Mouse (Mus musculus): Measurements from ENCODE around the gene Col24a1. TPM values are rescaled to one million over a fixed set of nuclear protein-coding genes. Genes with fewer than 3 reads are reported as not detected.

Col24a1 gene
- polyA plus RNA-seq (2012; rRNA removed): 0.37 and 0.53 TPM in 2 replicates

DNA sequence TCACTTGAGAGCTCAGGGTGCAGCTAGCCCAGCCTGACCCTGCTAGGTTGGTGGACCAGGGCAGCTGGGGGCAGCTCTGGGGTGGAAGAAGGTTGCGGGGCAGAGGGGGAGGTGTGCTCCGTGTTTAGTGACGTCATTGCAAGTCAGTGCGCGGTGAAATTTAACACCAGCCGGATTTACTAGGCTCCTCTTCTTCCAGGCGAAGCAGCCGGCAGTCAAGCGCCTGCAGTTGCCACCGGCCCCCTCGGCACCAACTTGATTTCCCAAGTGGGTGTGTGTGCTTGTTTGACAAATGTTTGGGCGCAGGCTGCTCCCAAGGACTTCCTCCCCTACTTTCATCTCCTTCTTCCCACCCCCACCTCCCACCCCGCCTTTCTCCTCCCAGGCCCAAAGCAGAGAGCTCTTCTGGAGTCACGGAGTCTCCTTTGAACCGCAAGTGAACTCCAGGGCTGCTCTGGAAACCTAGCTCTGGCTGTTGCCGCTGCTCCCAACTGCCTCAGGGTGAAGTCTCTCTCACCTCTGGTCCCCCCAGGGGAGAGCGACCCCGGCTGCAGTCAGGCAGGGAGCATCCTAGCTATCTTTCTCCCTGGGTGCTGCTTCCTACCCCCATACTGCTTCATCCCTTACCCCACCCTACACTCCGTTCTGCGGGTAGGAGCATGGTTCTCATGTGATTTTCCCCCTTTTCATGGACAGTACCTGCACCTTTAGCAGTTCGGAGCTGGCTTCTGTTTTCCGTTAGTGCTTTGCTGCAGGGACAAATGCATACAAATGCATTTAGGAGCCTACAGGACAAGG, at the start of gene Col24a1:
TSS of gene Col24a1 (plus strand) at position 136 of the 798 bp plus-strand sequence.
- peak within 1 kb of the TSS; percentile 12 for H3K4me3 ChIP-seq (ENCODE audit: control insufficient read depth, low read depth, low read length)
- no peaks in the 10 kb centered on the region; the same call in 1 of the 2 replicates for H3K27me3 ChIP-seq (ENCODE audit: control insufficient read depth, insufficient read depth, low read length)
- H3K27ac ChIP-seq (ENCODE audit: control insufficient read depth, insufficient read depth, low read depth, low read length): no peak within 1 kb of the TSS
- peaks cover 12% of the 10 kb centered on the region for H3K4me1 ChIP-seq (ENCODE audit: control insufficient read depth, insufficient read depth, low read length)
- no peaks in the 10 kb centered on the region for H3K36me3 ChIP-seq (ENCODE audit: control insufficient read depth, insufficient read depth, low read length)
- no peak for TF ChIP-seq CTCF (IDR thresholded peaks at IDR 0.05; ENCODE audit: control insufficient read depth, insufficient read depth, insufficient replicate concordance, low read depth, low read length)
- TF ChIP-seq POLR2A (IDR thresholded peaks at IDR 0.05; ENCODE audit: control insufficient read depth, low read depth, low read length): no peak

DNA sequence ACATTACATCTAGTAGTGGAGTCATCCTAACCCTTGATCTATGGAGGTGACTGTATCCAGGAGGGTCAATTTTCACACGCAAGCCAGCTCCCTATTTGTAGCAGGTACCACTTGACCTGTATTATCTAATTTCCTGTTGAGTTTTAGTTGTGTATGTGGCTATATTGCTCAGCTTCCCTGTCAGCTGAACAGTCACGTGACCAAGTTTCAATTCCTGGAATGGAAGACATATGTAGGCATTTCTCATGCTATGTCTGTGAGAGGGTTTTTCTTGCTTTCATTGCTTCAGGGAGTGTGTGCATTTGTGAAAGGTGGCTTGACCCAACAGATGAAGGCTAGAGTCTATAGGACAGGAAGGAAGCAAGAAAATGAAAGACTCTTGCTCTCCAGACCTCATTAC, 44.2 kb upstream of the Col24a1 start:
- Histone ChIP-seq H3K36me3 (ENCODE audit: control insufficient read depth, insufficient read depth, low read length) (no peaks in the 10 kb centered on the region), H3K4me3 (ENCODE audit: control insufficient read depth, low read depth, low read length) (no peak overlapping the region), H3K27ac (ENCODE audit: control insufficient read depth, insufficient read depth, low read depth, low read length) (no peak overlapping the region), H3K4me1 (ENCODE audit: control insufficient read depth, insufficient read depth, low read length) (no peaks in the 10 kb centered on the region), H3K27me3 (ENCODE audit: control insufficient read depth, insufficient read depth, low read length) (no peaks in the 10 kb centered on the region)
- TF ChIP-seq POLR2A (IDR thresholded peaks at IDR 0.05; ENCODE audit: control insufficient read depth, low read depth, low read length): no peak
- no peak for TF ChIP-seq CTCF (IDR thresholded peaks at IDR 0.05; ENCODE audit: control insufficient read depth, insufficient read depth, insufficient replicate concordance, low read depth, low read length)

DNA sequence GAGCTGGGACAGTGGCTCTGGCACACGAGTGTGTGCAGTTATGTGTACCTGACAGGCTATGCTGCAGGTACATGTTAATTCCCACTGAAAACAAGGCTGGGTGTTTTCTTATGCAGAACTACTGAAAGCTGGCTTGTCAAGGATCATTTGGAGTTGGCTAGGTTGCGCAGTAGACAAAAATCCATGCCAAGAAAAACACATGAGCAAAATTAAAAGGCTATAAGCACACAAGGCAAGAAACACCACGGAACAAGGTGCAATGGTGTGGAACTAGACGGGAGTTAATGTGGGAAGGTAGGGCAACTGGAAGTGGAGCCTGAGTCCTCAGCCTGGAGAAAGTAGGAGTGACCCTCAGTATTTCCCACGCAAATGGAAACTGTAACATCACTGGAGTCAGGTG, 39.2 kb upstream of the Col24a1 start:
- Histone ChIP-seq H3K36me3 (ENCODE audit: control insufficient read depth, insufficient read depth, low read length) (no peaks in the 10 kb centered on the region), H3K4me3 (ENCODE audit: control insufficient read depth, low read depth, low read length) (no peak overlapping the region), H3K27me3 (ENCODE audit: control insufficient read depth, insufficient read depth, low read length) (no peaks in the 10 kb centered on the region), H3K27ac (ENCODE audit: control insufficient read depth, insufficient read depth, low read depth, low read length) (no peak overlapping the region), H3K4me1 (ENCODE audit: control insufficient read depth, insufficient read depth, low read length) (no peaks in the 10 kb centered on the region)
- no peak for TF ChIP-seq CTCF (IDR thresholded peaks at IDR 0.05; ENCODE audit: control insufficient read depth, insufficient read depth, insufficient replicate concordance, low read depth, low read length)
- TF ChIP-seq POLR2A (IDR thresholded peaks at IDR 0.05; ENCODE audit: control insufficient read depth, low read depth, low read length): no peak

DNA sequence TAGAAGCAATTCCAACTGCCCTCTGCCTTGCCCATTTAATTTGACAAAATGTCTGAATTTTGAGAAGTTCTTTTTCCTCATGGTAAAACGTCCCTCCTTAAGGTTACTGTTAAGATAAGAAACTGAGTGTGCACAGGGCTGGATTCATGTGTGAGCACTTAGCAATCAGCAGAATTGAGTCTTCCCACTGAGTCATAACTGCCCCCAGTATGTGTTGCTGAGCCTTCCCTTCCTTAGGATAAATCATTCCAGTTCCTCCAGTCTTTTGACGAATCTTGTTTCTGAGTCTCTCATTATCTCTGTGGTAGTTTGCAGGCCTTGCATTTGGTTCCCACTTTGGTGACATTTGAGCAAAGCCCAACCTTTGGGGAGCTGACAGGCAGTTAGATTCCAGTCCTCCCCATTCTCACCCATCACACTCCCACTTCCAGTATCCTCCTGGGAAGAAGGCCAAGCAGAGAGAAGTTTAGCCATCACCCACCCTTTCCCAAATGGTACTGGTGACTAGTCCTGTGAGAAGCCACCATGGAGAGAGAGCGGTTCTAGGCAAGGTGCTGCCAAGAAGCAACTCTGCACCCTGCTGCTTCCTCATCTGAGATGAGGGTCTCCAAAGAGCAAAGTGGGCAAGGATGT, 37.4 kb upstream of the Col24a1 start:
- no peak overlapping the region for H3K27ac ChIP-seq (ENCODE audit: control insufficient read depth, insufficient read depth, low read depth, low read length)
- no peak overlapping the region for H3K4me3 ChIP-seq (ENCODE audit: control insufficient read depth, low read depth, low read length)
- no peaks in the 10 kb centered on the region for H3K27me3 ChIP-seq (ENCODE audit: control insufficient read depth, insufficient read depth, low read length)
- no peaks in the 10 kb centered on the region for H3K4me1 ChIP-seq (ENCODE audit: control insufficient read depth, insufficient read depth, low read length)
- no peaks in the 10 kb centered on the region for H3K36me3 ChIP-seq (ENCODE audit: control insufficient read depth, insufficient read depth, low read length)
- TF ChIP-seq CTCF (IDR thresholded peaks at IDR 0.05; ENCODE audit: control insufficient read depth, insufficient read depth, insufficient replicate concordance, low read depth, low read length): no peak
- TF ChIP-seq POLR2A (IDR thresholded peaks at IDR 0.05; ENCODE audit: control insufficient read depth, low read depth, low read length): no peak

DNA sequence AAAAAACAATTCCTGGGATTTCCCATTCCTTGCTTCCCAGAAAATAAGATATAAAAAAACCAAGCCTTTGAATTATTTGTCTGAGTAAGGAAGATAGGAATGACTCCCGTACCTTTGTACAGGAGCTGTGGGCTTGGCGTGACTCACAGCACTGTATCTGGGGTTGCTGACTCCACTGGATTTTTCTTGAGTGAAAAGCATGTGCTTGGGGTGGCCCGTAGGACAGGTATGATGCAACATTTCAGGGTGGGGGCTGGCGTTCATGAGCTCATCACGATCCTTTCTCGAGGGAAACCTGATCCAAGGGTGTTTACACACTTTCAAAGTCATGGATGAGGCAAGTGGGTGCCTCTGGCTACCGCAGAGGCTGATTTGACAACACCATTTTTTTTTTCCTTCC, 35.6 kb upstream of the Col24a1 start:
- H3K27ac ChIP-seq (ENCODE audit: control insufficient read depth, insufficient read depth, low read depth, low read length): no peak overlapping the region
- no peak for TF ChIP-seq POLR2A (IDR thresholded peaks at IDR 0.05; ENCODE audit: control insufficient read depth, low read depth, low read length)
- no peak for TF ChIP-seq CTCF (IDR thresholded peaks at IDR 0.05; ENCODE audit: control insufficient read depth, insufficient read depth, insufficient replicate concordance, low read depth, low read length)
- no peaks in the 10 kb centered on the region for H3K27me3 ChIP-seq (ENCODE audit: control insufficient read depth, insufficient read depth, low read length)
- H3K4me1 ChIP-seq (ENCODE audit: control insufficient read depth, insufficient read depth, low read length): no peaks in the 10 kb centered on the region
- no peak overlapping the region for H3K4me3 ChIP-seq (ENCODE audit: control insufficient read depth, low read depth, low read length)
- no peaks in the 10 kb centered on the region for H3K36me3 ChIP-seq (ENCODE audit: control insufficient read depth, insufficient read depth, low read length)

DNA sequence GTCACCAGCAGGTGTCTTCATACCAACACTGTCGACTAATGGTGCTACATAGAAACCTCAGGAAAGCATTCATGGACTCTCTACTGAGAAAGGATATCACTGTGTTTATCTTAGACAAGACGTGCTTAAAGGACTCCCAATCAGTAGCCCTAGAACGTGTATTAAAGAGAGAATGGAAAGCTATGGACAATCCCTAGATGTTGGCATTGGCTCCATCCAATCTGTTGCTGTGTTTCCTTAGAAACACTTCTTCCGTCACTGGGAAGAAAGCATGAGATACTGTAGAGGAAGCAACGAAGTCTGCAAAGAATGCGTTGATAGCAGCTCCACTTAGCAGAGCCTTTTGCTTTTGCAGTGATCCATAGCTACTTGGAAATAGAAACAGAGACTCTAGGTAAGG, 32.6 kb upstream of the Col24a1 start:
- Histone ChIP-seq H3K27ac (ENCODE audit: control insufficient read depth, insufficient read depth, low read depth, low read length) (no peak overlapping the region), H3K4me1 (ENCODE audit: control insufficient read depth, insufficient read depth, low read length) (no peaks in the 10 kb centered on the region), H3K27me3 (ENCODE audit: control insufficient read depth, insufficient read depth, low read length) (no peaks in the 10 kb centered on the region), H3K4me3 (ENCODE audit: control insufficient read depth, low read depth, low read length) (no peak overlapping the region), H3K36me3 (ENCODE audit: control insufficient read depth, insufficient read depth, low read length) (no peaks in the 10 kb centered on the region)
- TF ChIP-seq CTCF (IDR thresholded peaks at IDR 0.05; ENCODE audit: control insufficient read depth, insufficient read depth, insufficient replicate concordance, low read depth, low read length) (no peak), POLR2A (IDR thresholded peaks at IDR 0.05; ENCODE audit: control insufficient read depth, low read depth, low read length) (no peak)

DNA sequence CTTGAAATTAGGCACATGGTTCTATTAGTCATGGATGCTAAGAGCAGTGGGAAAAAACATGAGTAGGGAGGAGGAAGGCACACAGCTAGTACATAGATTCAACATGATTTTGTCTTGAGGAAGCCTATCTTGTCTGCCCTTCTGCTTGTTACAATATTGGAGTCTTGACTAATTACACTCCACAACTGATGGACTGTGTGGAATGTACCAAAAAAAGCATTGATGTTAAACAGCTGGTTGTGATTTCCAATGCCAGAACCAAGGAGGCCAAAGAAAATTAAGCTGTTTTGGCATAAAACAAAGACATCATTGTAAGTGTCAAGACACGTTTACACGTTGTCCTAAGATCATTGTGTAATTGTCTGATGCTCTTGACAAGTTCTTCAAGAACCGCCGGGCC, 29.1 kb upstream of the Col24a1 start:
- Histone ChIP-seq H3K4me1 (ENCODE audit: control insufficient read depth, insufficient read depth, low read length) (no peaks in the 10 kb centered on the region), H3K36me3 (ENCODE audit: control insufficient read depth, insufficient read depth, low read length) (no peaks in the 10 kb centered on the region), H3K27me3 (ENCODE audit: control insufficient read depth, insufficient read depth, low read length) (no peaks in the 10 kb centered on the region), H3K4me3 (ENCODE audit: control insufficient read depth, low read depth, low read length) (no peak overlapping the region), H3K27ac (ENCODE audit: control insufficient read depth, insufficient read depth, low read depth, low read length) (no peak overlapping the region)
- TF ChIP-seq POLR2A (IDR thresholded peaks at IDR 0.05; ENCODE audit: control insufficient read depth, low read depth, low read length) (no peak), CTCF (IDR thresholded peaks at IDR 0.05; ENCODE audit: control insufficient read depth, insufficient read depth, insufficient replicate concordance, low read depth, low read length) (no peak)

Data from testis, adult 2 months (tissue).